Mouse (Mus musculus) lung, adult 2 months (tissue): ENCODE results near the gene Gm37240. TPM values are rescaled to one million over a fixed set of nuclear protein-coding genes. Genes with fewer than 3 reads are reported as not detected.

ENCODE experiments used
- DNase-seq: peaks from one replicate; pipeline ENCODE4 v3.0.0; 2022
- H3K4me1 ChIP-seq: fragments of 200-500 bp; 2 replicates; pipeline ENCODE4 v1.6.1; 2011; ENCODE audit warnings: low read length; ENCODE audit not compliant: control insufficient read depth, insufficient read depth
- H3K4me3 ChIP-seq: fragments of 200-500 bp; replicated peaks from 2 replicates; pipeline ENCODE3; 2011; ENCODE audit warnings: low read depth, mild to moderate bottlenecking, control low read depth, low read length; ENCODE audit errors: extremely low read depth
- CTCF ChIP-seq: fragments of 200-500 bp; IDR thresholded peaks from 2 replicates; pipeline ENCODE4 v1.5.1; 2011; ENCODE audit warnings: mild to moderate bottlenecking, low read length, control low read depth; ENCODE audit not compliant: insufficient read depth
- POLR2A ChIP-seq: fragments of 200-500 bp; IDR thresholded peaks from 2 replicates; pipeline ENCODE4 v1.6.1; 2011; ENCODE audit warnings: low read depth, mild to moderate bottlenecking, control low read depth, low read length, borderline replicate concordance; ENCODE audit errors: extremely low read depth
- WGBS: fragments of 180-500 bp; shearing (Covaris S2); methylation state at CpG from one replicate; pipeline ENCODE4 v1.1.7; 2018; 5-methylcytosine and 5-hydroxymethylcytosine counted together
- polyA plus RNA-seq: library from polyadenylated mRNA; depleted of rRNA; stranded (reverse); fragments of >200 nt; gene quantifications from 2 replicates; pipeline ENCODE4 v1.2.3, GENCODE M21; 2012

Gm37240 gene
- polyA plus RNA-seq, 1 experiment: 16.9 TPM

DNA sequence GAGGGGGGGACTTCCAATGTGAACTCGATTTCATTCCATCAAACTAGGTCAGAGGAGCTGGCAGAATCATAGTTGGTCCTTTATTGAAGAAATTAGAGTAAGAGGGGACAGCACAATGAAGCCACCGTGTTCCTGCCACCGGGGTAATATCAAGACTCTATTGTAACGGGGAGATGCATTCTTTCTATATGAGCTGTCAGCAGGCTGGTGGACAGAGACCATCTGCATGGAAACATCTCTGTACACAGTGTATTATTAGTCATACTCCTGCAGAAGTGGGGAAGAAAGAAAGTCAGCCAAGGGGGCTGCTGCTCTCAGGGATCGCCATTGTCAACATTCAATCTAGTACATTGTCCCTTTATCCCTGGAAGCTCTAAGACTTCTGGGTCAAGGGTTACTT, 665.3 kb downstream of the Gm37240 start:
- no peak for DNase-seq
- Histone ChIP-seq H3K4me1 (no peaks in the 10 kb centered on the region), H3K4me3 (no peak overlapping the region)
- TF ChIP-seq POLR2A (no peak), CTCF (no peak)
- 73% methylated on average over 5 of the region's 5 CpGs for whole genome bisulfite sequencing

DNA sequence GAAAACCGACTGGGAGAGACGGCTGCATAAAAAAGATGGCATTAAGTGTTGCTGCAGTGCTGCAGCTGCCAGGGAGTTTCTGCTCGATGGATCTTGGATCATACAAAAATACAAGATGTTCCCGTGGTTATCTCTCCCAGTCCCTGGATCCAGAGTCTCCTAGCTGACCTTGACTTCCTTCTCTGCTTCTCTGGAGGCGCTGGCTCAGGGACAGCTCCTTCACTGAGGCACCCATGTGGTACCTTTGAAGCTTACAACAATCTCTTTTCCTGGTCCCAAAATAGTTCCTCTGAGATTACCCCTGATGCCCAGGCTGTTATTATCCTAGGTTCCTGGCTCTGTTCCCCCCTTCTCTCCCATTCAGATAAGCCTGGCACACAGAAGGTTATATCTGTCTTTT, 672.4 kb downstream of the Gm37240 start:
- Histone ChIP-seq H3K4me1 (no peaks in the 10 kb centered on the region), H3K4me3 (no peak overlapping the region)
- 57% methylated on average over 5 of the region's 5 CpGs for WGBS
- TF ChIP-seq POLR2A (no peak), CTCF (no peak)
- DNase-seq: no peak

DNA sequence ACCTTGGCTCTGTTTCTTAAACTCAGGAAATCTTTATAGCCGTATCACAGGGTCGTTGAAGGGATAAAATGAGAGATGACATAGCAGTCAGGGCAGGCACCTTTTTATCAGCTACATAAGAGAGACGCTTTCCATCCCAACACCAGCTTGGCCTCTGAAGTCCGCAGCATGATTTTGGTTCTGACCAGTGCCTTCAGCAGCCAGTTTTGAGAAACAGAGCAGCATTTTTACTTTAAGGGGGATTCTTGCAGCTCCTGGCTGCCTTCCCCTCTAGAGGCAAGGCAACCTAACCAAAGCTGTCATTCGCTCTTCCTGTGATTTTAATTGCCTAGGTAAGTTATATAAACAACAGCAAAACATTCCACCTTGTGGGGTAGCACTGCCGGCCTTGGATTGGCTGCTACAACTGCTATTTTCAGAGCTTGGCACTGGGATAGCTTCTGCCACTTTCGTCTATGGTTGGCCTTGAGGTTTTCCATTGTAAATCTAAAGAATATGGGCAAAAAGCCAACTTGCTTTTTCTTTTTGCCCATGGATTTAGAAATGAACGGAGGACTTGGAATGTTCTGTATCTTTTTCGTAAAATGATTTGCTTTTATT, 674.5 kb downstream of the Gm37240 start:
- TF ChIP-seq POLR2A: no peak
- TF ChIP-seq CTCF: no peak
- Histone ChIP-seq H3K4me1 (no peaks in the 10 kb centered on the region), H3K4me3 (no peak overlapping the region)
- DNase-seq: no peak
- WGBS: 46% methylated on average over 9 of the region's 9 CpGs

DNA sequence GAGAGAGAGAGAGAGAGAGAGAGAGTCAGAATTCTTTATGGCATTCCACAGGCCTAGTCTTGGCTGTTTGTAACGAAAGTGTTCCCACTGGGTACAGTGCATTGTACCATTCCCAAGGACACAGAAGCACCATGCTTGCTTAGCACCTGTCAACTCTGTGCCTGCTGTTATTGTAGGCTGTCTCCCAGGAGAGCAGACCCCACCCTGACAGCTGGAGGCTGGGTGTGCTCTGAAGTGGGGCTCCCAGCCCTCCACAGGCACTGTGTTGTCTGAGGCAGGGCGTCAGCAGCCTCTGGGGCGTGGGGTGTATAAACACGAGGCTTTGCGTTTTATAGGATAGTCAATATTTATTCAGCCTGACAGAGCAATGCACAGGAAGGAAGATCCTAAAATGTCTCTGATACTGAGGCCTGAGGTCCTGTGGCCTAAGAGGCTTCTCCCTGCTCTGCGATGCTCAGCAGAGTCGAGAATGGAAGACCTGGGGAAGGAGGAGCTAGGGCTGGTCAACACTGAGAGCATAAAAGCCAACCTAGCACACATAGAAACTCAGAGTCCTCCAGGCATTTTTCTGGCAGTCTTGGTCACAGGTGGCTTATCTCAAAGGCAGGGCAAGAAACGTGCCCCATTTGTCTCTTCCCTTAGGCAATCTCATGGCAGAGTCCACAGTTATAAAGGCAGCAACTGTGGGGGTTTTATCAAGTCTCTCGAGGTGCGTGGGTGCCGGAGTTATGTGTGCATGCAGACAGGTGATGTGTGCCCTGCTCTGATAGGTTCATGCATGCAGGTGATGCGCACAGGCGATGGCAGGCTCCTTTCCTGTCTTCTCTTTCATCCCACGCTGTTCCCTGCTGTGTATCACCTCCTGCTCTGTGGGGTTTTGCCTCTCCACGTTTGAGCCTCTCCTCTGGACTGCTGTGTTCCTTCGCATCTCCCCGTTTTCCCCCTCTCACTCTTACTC, 677.2 kb downstream of the Gm37240 start:
- no peak for TF ChIP-seq CTCF
- TF ChIP-seq POLR2A: no peak
- Histone ChIP-seq H3K4me3 (no peak overlapping the region), H3K4me1 (no peaks in the 10 kb centered on the region)
- DNase-seq: no peak
- WGBS: 53% methylated on average over 17 of the region's 17 CpGs

DNA sequence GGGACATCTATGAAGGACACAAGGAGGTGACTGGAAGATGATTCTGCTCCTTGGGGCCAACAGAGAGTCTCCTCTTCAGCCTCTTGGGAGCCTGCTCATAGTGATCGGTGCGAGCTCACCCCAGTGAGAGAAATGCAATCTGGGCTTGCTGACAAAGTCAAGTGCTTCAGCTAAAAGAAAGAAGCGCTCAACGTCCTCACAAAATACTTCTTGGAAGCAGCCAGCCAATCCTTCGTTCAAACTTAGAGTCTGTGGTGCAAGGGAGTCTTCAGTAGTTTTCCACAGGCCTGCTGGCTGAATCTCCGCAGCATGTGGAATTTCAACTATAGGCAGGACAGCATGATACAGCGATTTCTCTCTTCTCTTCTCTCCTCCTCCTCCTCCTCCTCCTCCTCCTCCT, 680.8 kb downstream of the Gm37240 start:
- Histone ChIP-seq H3K4me3 (no peak overlapping the region), H3K4me1 (no peaks in the 10 kb centered on the region)
- no peak for TF ChIP-seq POLR2A
- no peak for TF ChIP-seq CTCF
- 69% methylated on average over 7 of the region's 7 CpGs for WGBS
- no peak for DNase-seq

DNA sequence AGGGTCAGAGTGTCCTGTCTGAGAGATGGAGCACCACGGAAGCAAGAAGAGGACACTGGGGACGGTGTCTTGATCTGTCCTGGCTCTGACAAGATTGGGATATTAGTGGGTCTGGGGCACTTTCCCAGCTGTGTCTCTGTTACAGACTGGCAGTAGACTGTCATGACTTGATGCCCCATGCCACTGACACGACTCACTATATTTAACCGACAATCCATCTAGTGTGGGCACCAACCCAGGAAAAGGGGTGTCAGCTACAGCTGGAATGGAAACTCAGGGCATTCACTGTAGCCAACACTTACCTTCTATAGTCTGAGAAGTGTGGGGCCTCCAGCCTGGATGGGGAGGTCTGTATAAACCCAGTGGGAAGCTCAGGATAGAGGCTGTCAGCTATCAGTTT, 681.4 kb downstream of the Gm37240 start:
- H3K4me3 ChIP-seq: no peak overlapping the region
- no peak for DNase-seq
- WGBS: 73% methylated on average over 4 of the region's 4 CpGs
- no peak for TF ChIP-seq CTCF
- TF ChIP-seq POLR2A: no peak
- H3K4me1 ChIP-seq: no peaks in the 10 kb centered on the region

DNA sequence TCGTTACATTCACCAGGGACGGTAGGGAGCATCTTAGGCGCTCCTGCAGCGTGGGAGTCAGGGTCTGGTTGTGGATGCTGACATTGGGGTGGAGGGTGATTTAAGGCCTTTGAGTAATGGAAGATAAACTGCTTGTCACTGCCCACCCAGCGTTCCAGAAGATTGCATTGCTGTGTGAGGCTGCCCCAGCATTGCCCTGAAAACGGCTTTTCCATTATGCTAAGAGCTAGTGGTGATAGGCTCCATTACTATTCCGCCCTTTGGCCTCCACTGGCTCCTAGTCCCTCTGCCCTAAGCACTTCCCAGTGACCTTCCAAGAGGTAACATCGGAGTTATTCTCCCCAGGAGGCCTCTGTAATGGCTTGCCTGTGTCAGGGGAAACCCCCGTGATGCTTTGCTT, 683.7 kb downstream of the Gm37240 start:
- Histone ChIP-seq H3K4me1 (no peaks in the 10 kb centered on the region), H3K4me3 (no peak overlapping the region)
- TF ChIP-seq CTCF (no peak), POLR2A (no peak)
- WGBS: 66% methylated on average over 9 of the region's 9 CpGs
- no peak for DNase-seq

DNA sequence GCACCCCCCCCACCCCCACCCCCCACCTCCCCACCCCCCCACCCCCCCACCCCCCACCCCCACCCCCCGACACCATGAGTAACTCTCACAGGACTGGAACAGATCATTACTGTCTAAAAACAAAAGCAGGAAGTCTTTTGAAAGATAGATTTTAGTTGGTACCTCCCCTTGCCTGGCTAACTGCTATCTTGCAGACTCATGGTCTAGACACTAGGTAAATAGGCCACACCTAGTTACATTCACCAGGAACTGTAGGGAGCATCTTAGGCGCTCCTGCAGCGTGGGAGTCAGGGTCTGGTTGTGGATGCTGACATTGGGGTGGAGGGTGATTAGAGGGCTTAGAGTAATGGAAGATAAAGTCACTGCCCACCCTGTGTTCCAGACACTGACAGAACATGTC, 684.6 kb downstream of the Gm37240 start:
- TF ChIP-seq POLR2A: no peak
- TF ChIP-seq CTCF: no peak
- Histone ChIP-seq H3K4me3 (no peak overlapping the region), H3K4me1 (no peaks in the 10 kb centered on the region)
- 34% methylated on average over 3 of the region's 3 CpGs for WGBS
- no peak for DNase-seq

DNA sequence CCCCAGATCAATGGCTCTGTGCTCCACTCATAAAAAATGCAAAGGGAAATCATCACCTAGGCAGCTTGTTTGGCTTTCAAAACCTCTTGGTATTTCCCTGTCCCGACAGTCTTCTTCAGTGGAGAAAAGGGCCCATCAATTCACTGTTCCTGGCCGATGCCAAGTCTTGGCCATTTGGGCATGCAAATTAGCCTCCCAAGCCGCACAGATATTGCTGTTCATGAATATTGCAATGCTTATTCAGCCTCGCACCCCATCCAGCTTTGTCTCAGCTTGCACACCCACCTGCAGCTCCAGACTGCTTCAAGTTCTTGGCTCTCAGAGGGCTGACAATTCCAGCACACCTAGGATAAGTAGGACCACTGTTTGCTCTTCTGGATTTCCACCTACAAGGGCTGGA, 685.5 kb downstream of the Gm37240 start:
- Histone ChIP-seq H3K4me3 (no peak overlapping the region), H3K4me1 (no peaks in the 10 kb centered on the region)
- no peak for DNase-seq
- no peak for TF ChIP-seq POLR2A
- TF ChIP-seq CTCF: no peak
- WGBS: 85% methylated on average over 4 of the region's 4 CpGs

DNA sequence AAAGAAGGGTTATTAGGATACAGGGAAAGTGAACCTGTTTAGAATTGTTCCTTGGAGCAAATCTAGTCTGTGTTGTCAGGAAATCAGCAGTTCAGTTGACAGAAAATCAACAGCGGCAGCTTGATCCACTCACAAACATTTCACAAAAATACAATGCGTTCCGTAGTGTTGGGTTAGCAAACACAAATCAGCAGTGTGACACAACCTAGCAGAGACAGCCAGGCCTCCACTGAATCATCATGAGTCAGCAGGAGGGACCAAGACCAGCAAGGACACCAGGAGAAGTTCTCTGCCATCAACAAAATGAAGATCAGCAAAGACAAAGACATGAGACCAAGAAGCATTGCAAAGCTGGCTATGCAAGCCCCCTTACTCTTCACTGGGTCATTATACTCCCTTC, 688.8 kb downstream of the Gm37240 start:
- no peak overlapping the region for H3K4me3 ChIP-seq
- no peaks in the 10 kb centered on the region for H3K4me1 ChIP-seq
- no peak for DNase-seq
- WGBS: 83% methylated on average over 3 of the region's 3 CpGs
- TF ChIP-seq POLR2A (no peak), CTCF (no peak)

DNA sequence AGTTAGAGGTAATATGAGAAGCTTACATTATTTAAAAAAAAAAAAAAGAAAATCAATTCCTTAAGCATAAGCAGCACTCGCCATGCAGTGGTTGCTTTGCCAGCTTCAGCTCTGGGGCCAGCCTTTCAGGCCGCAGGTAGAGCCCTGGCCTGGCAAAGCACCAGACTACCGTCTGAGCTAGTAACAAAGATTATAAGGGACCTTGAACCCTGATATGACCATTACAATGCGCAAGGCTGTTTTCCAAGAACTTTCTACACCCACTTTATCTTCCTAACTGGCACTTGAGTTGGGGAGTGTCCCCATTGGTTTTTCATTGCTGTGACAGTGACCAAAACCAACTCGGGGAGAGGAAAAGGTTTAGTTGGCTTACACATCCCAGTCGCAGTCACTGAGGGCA, 690.2 kb downstream of the Gm37240 start:
- Histone ChIP-seq H3K4me1 (no peaks in the 10 kb centered on the region), H3K4me3 (no peak overlapping the region)
- no peak for TF ChIP-seq CTCF
- no peak for TF ChIP-seq POLR2A
- no peak for DNase-seq
- 80% methylated on average over 6 of the region's 6 CpGs for WGBS
